Mouse (Mus musculus) hindbrain, embryonic 11.5 days (tissue): ENCODE data around the gene Chn2. TPM values are rescaled to one million over a fixed set of nuclear protein-coding genes. Genes with fewer than 3 reads are reported as not detected.

Source experiments
- ATAC-seq: fragments of 200-750 bp; cut with Nextera tagmentation; 2 replicates; pipeline ENCODE4 v1.8.0; 2017; ENCODE audit warnings: mild to moderate bottlenecking, moderate TSS enrichment, moderate library complexity; ENCODE audit not compliant: low FRiP score
- DNase-seq: peaks from one replicate; pipeline ENCODE4 v3.0.0-alpha.2; 2015; ENCODE audit warnings: low spot score
- H3K27ac ChIP-seq: fragments of 300-500 bp; sonication (generic); 2 replicates; pipeline ENCODE4 v1.5.1; 2014; ENCODE audit warnings: mild to moderate bottlenecking, low read depth, low read length
- H3K27me3 ChIP-seq: fragments of 300-500 bp; sonication (generic); 2 replicates; pipeline ENCODE4 v1.6.1; 2014; ENCODE audit warnings: mild to moderate bottlenecking, low read length, moderate library complexity, mixed read lengths; ENCODE audit not compliant: control insufficient read depth, insufficient read depth
- H3K36me3 ChIP-seq: fragments of 300-500 bp; sonication (generic); 2 replicates; pipeline ENCODE4 v1.6.1; 2014; ENCODE audit warnings: mild to moderate bottlenecking, low read length, moderate library complexity, mixed read lengths; ENCODE audit not compliant: control insufficient read depth, insufficient read depth
- H3K4me1 ChIP-seq: fragments of 300-500 bp; sonication (generic); replicated peaks from 2 replicates; pipeline ENCODE4 v1.6.1; 2014; ENCODE audit warnings: low read length, mixed read lengths; ENCODE audit not compliant: control insufficient read depth, insufficient read depth
- H3K4me2 ChIP-seq: fragments of 300-500 bp; sonication (generic); replicated peaks from 2 replicates; pipeline ENCODE4 v1.6.1; 2014; ENCODE audit warnings: mild to moderate bottlenecking, low read depth, low read length
- H3K4me3 ChIP-seq: fragments of 300-500 bp; sonication (generic); 2 replicates; pipeline ENCODE4 v1.5.1; 2014; ENCODE audit warnings: low read depth, low read length
- H3K9ac ChIP-seq: fragments of 300-500 bp; sonication (generic); 2 replicates; pipeline ENCODE4 v1.6.1; 2014; ENCODE audit warnings: low read depth, low read length
- H3K9me3 ChIP-seq: fragments of 300-500 bp; sonication (generic); 2 replicates; pipeline ENCODE4 v1.6.1; 2016; ENCODE audit warnings: low read length; ENCODE audit not compliant: control insufficient read depth
- WGBS: fragments of 180-500 bp; shearing (Covaris S2); extraction: QIAGEN DNeasy Blood & Tissue Kit; methylation state at CpG from one replicate; pipeline ENCODE4 v1.1.7; 2014; 5-methylcytosine and 5-hydroxymethylcytosine counted together
- polyA plus RNA-seq: library from polyadenylated mRNA; unstranded; fragments of >200 nt; fragmentation: Nextera tagmentation; extraction: Ambion mirVana; gene quantifications from 2 replicates; pipeline ENCODE4 v1.2.1, GENCODE M21; 2014

Chn2 gene
- polyA plus RNA-seq, 1 experiment from 2014 or later, result 14.4 TPM

DNA sequence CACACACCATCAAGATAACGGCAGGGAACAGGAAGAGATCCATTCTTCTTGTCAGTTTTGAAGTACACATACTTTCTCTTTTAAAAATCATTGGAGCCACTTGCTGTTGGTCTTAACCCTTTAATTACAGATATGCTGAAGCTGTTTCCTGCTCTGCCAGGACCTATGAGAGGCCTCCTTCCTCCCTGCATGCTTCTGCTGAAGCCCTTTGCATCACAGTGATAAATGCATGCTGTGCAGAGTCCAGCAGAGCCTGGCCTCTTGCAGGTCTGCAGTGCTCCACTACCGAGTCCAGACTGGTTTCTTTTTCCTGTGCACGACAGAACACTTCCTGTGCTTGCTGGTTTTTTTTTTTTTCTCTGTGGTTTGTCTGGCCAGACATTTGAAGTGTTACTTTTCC lies 119.0 kb downstream of the Chn2 start:
- Histone ChIP-seq H3K4me2 (no peak overlapping the region), H3K9me3 (no peaks in the 10 kb centered on the region), H3K4me3 (no peak overlapping the region), H3K9ac (no peak overlapping the region), H3K27me3 (no peaks in the 10 kb centered on the region), H3K27ac (no peak overlapping the region), H3K36me3 (no peaks in the 10 kb centered on the region), H3K4me1 (no peaks in the 10 kb centered on the region)
- no peak for DNase-seq
- ATAC-seq, result no peak
- 60% methylated on average over 3 of the region's 3 CpGs for WGBS

DNA sequence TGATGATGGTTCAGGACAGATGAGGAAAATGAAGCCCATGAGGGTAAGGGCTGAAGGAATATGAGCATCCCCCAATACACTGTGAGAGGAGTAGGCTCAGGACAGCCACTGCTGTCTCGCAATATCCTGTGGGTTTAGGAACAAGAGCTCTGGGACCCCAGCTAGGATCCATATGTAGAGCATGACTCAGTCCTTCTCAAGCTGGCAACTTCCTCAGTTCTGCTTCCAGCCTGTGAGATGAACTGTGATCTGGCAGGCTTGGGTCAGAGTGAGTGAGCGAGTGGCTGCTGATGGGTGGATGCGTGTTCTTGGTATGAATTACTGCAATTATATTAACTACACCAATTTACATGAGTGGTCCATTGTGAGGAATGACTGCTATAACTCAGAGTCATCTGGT lies 121.3 kb downstream of the Chn2 start:
- H3K4me1 ChIP-seq, result no peaks in the 10 kb centered on the region

DNA sequence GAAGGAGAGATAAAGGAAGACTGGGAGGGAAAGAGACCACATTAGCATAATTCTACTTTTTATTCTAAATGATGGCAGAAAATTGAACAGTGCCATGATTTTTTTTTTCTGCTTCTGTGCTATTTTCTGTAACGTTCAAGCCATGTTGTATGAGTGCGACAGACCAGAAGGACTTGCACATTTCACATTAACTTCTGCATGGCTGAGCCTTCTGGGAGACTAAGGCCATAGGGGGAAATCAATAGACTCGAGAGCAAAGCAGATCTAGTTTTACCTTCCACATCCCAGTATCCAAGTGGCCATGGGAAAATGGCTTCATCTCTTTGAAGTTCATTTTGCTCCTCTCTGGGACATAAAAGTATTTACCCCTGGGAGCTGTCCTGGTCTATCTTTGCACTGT lies 121.9 kb downstream of the Chn2 start:
- H3K27me3 ChIP-seq, result no peaks in the 10 kb centered on the region
- H3K9me3 ChIP-seq, result no peaks in the 10 kb centered on the region
- WGBS, result 70% methylated on average over 3 of the region's 3 CpGs
- ATAC-seq (no peak), DNase-seq (no peak)
- no peaks in the 10 kb centered on the region for H3K4me1 ChIP-seq
- H3K27ac ChIP-seq, result no peak overlapping the region
- H3K4me2 ChIP-seq, result no peak overlapping the region
- no peak overlapping the region for H3K4me3 ChIP-seq
- no peak overlapping the region for H3K9ac ChIP-seq
- H3K36me3 ChIP-seq, result no peaks in the 10 kb centered on the region

More for the DNA sequence above, 121.3 kb downstream of the Chn2 start:
- Histone ChIP-seq H3K4me3 (no peak overlapping the region), H3K27ac (no peak overlapping the region), H3K36me3 (no peaks in the 10 kb centered on the region), H3K4me2 (no peak overlapping the region), H3K9ac (no peak overlapping the region), H3K27me3 (no peaks in the 10 kb centered on the region), H3K9me3 (no peaks in the 10 kb centered on the region)
- DNase-seq (no peak), ATAC-seq (no peak)
- WGBS, result 91% methylated on average over 3 of the region's 3 CpGs

DNA sequence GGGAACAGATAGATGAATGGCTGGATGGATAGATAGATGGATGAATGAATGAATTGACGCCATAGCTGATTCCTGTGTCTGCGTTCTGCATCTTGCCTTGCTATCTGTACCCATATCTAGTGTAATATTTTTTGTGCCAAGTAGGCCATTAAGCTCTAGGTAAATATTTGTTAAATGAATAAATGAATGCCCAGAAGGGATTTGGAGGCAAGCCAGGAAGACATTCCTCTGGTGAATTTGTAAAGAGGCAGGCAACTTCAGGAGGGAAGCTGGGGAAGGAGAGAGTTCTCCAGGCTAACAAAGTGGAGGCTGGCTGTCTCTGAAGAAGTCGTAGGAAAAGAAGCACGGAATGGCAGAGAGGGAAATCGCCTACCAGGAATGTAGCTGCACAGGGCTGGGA lies 123.0 kb downstream of the Chn2 start:
- H3K36me3 ChIP-seq, result no peaks in the 10 kb centered on the region
- no peaks in the 10 kb centered on the region for H3K4me1 ChIP-seq
- no peaks in the 10 kb centered on the region for H3K9me3 ChIP-seq

DNA sequence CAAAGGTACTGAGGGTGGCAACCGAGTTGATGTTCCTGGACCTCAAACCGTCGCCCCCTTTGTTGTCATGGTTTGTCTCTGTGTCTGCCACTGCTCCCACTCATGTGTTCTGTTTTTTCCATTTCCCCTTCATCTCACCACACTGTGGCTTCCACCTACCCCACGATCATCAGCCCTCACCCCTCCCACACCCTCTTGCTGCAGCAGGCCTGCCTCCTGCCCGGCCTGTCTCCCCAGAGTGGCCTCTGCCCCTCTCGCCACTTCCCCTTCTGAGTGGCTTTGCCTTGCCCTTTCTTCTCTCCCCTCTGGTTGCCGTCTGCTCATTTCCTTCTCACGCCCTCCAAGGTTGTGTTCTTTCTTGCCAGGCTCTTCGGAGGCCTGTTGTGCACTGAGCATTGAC lies 123.4 kb downstream of the Chn2 start:
- DNase-seq (no peak), ATAC-seq (no peak)
- Histone ChIP-seq H3K4me2 (no peak overlapping the region), H3K4me3 (no peak overlapping the region), H3K36me3 (no peaks in the 10 kb centered on the region), H3K4me1 (no peaks in the 10 kb centered on the region), H3K27me3 (no peaks in the 10 kb centered on the region), H3K9me3 (no peaks in the 10 kb centered on the region), H3K9ac (no peak overlapping the region), H3K27ac (no peak overlapping the region)
- 78% methylated on average over 9 of the region's 9 CpGs for whole genome bisulfite sequencing

More for the DNA sequence above, 123.0 kb downstream of the Chn2 start:
- H3K27me3 ChIP-seq, result no peaks in the 10 kb centered on the region
- no peak overlapping the region for H3K4me3 ChIP-seq
- no peak overlapping the region for H3K27ac ChIP-seq
- WGBS, result 89% methylated on average over 5 of the region's 5 CpGs
- no peak overlapping the region for H3K4me2 ChIP-seq
- no peak overlapping the region for H3K9ac ChIP-seq
- DNase-seq (no peak), ATAC-seq (no peak)

DNA sequence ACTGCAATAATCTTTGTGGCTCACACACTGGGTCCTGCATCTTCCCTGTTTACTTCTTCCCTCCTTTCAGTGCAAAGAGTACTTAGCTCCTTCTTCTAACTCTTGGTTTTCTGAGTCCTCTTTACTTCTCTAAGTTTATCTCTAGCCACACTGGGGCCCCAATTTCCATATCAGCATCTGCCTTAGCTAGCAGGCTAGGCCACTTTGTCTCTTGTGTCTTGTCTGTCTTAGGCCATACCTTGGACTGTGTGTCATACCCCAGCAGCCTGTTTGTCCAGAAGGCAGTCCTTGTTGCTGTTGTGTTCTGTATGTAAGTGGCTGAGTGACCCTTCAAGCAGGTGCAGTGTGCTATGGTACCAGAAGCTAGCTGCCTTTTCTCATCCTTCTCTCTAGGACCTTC lies 124.3 kb downstream of the Chn2 start:
- H3K9ac ChIP-seq, result no peak overlapping the region
- H3K4me1 ChIP-seq, result no peaks in the 10 kb centered on the region
- DNase-seq (no peak), ATAC-seq (no peak)
- no peak overlapping the region for H3K27ac ChIP-seq
- H3K9me3 ChIP-seq, result no peaks in the 10 kb centered on the region
- H3K4me2 ChIP-seq, result no peak overlapping the region
- no peaks in the 10 kb centered on the region for H3K36me3 ChIP-seq
- H3K4me3 ChIP-seq, result no peak overlapping the region
- H3K27me3 ChIP-seq, result no peaks in the 10 kb centered on the region

DNA sequence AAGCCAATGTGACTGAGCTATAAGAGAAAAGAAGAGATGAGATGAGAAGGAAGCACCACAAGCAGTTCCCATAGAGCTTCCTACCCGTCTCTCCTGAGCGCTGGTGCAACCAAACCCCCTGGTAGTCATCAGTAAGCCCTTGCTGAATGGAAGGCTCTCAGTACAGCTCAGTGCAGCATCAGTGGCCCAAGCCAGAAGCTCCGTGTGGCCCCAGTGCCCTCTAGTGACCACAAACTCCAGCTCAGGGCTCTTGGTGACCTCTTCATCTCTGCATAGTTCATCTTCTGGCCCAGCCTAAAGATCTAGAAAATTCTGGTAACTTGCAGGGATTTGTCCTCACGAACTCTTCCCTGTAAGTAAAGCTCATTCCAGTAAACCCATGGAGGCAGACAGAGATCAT lies 125.4 kb downstream of the Chn2 start:
- Histone ChIP-seq H3K9me3 (no peaks in the 10 kb centered on the region), H3K36me3 (no peaks in the 10 kb centered on the region), H3K4me1 (no peaks in the 10 kb centered on the region), H3K9ac (no peak overlapping the region), H3K4me3 (no peak overlapping the region), H3K4me2 (no peak overlapping the region), H3K27ac (no peak overlapping the region), H3K27me3 (no peaks in the 10 kb centered on the region)
- ATAC-seq, result no peak
- WGBS, result 45% methylated on average over 4 of the region's 4 CpGs
- peak; percentile 23 for DNase-seq

DNA sequence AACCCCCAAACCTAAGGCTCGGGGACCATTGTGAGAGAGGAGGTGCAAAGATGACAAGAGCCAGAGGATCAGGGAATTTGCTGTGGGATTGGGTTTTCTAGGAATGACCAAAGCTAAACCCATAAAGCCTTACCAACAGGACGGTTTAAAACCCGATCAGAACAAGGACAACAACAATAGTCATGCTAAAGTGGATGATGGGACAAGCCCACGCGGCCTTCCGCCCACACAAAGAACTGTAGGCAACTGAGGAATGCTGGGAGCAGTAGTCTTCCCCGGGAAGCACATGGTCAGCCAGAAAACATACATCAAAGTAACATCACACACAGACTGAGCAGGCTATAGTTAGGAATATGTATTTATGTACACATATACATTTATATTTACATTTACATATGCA lies 125.9 kb downstream of the Chn2 start:
- Histone ChIP-seq H3K4me3 (no peak overlapping the region), H3K27me3 (no peaks in the 10 kb centered on the region), H3K9ac (no peak overlapping the region), H3K9me3 (no peaks in the 10 kb centered on the region), H3K27ac (no peak overlapping the region), H3K4me1 (no peaks in the 10 kb centered on the region), H3K4me2 (no peak overlapping the region), H3K36me3 (no peaks in the 10 kb centered on the region)
- WGBS, result 86% methylated on average over 7 of the region's 7 CpGs
- ATAC-seq, result no peak
- DNase-seq, result no peak

DNA sequence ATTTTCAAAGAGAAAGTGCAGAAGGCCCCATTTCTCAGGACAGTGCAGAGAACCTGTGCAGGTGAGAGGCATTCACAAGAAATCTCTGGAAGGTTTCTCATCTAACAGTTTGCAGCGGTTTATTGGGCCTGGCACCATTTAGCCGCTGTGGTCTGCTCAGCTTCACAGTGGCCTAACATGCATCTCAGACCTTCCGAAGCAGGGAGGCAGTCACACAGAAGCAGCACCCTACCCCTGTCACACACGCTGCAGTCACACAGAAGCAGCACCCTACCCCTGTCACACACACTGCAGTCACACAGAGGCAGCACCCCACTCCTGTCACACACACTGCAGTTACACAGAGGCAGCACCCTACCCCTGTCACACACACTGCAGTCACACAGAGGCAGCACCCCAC lies 126.5 kb downstream of the Chn2 start:
- no peak for ATAC-seq
- no peak overlapping the region for H3K9ac ChIP-seq
- H3K4me2 ChIP-seq, result no peak overlapping the region
- H3K27me3 ChIP-seq, result no peaks in the 10 kb centered on the region
- H3K4me1 ChIP-seq, result no peaks in the 10 kb centered on the region
- no peaks in the 10 kb centered on the region for H3K36me3 ChIP-seq
- no peak overlapping the region for H3K27ac ChIP-seq
- no peak overlapping the region for H3K4me3 ChIP-seq
- no peaks in the 10 kb centered on the region for H3K9me3 ChIP-seq
- DNase-seq, result no peak
- WGBS, result 88% methylated on average over 4 of the region's 4 CpGs
